Mouse (Mus musculus): ENCODE results near the gene Vamp3. TPM values are rescaled to one million over a fixed set of nuclear protein-coding genes. Genes with fewer than 3 reads are reported as not detected.

Vamp3 gene
- polyA plus RNA-seq (2012; rRNA removed; ENCODE audit: low replicate concordance): 18.1 and 22.1 TPM in 2 replicates

GRCm38 (mm10) chr4:151057347-151058321 lies at the start of gene Vamp3:
TSS of gene Vamp3 (minus strand) at chr4:151057963.

GRCm38 (mm10) chr4:151089270-151089669 lies 31.5 kb upstream of the Vamp3 start, which contains the start of gene Gm13090:
TSS of gene Gm13090 (plus strand) at chr4:151089570.

GRCm38 (mm10) chr4:151044037-151044943 lies 13.5 kb downstream of the Vamp3 start, which contains the start of gene Per3:
TSS of gene Per3 (minus strand) at chr4:151044665.

Other genes with a start within 250 kb of the Vamp3 start
- 8.0 and 17.8 TPM in 2 replicates for gene Errfi1, start 204.0 kb downstream of the Vamp3 start, polyA plus RNA-seq (2012; rRNA removed; ENCODE audit: low replicate concordance)
- 50.9 and 57.2 TPM in 2 replicates for gene Park7, start 143.5 kb downstream of the Vamp3 start, polyA plus RNA-seq (2012; rRNA removed; ENCODE audit: low replicate concordance)
- 0.09 and 0.43 TPM in 2 replicates for gene Tnfrsf9, start 143.4 kb downstream of the Vamp3 start, polyA plus RNA-seq (2012; rRNA removed; ENCODE audit: low replicate concordance)
- not detected in 2 replicates for gene Uts2, start 60.9 kb downstream of the Vamp3 start, polyA plus RNA-seq (2012; rRNA removed; ENCODE audit: low replicate concordance)
- gene Per3, start 13.3 kb downstream of the Vamp3 start, polyA plus RNA-seq (2012; rRNA removed; ENCODE audit: low replicate concordance): 2.1 and 2.7 TPM in 2 replicates
- not detected in 2 replicates for gene Gm13090, start 31.6 kb upstream of the Vamp3 start, polyA plus RNA-seq (2012; rRNA removed; ENCODE audit: low replicate concordance)